Mouse (Mus musculus): ENCODE measurements around the gene Gipc2.

Gipc2 gene

GRCm38 (mm10) chr3:152190679-152191477 lies 24.8 kb upstream of the Gipc2 start:
- DNase-seq (ENCODE audit: low read depth) = peak; percentile 65

- peak; percentile 41 for DNase-seq (ENCODE audit: low read depth)
These were observed 23.3 kb upstream of the Gipc2 start for GRCm38 (mm10) chr3:152189306-152189705.

- no peak for DNase-seq (ENCODE audit: low read depth)
These were observed 20.1 kb upstream of the Gipc2 start for GRCm38 (mm10) chr3:152186106-152186505.

GRCm38 (mm10) chr3:152183522-152183921 lies 17.5 kb upstream of the Gipc2 start:
- no peak for DNase-seq (ENCODE audit: low read depth)

GRCm38 (mm10) chr3:152180624-152181023 lies 14.6 kb upstream of the Gipc2 start:
- no peak for DNase-seq (ENCODE audit: low read depth)

GRCm38 (mm10) chr3:152179285-152179684 lies 13.3 kb upstream of the Gipc2 start:
- DNase-seq (ENCODE audit: low read depth) = no peak

- no peak for DNase-seq (ENCODE audit: low read depth)
These were observed 12.8 kb upstream of the Gipc2 start for GRCm38 (mm10) chr3:152178816-152179215.

- no peak for DNase-seq (ENCODE audit: low read depth)
These were observed 6.4 kb upstream of the Gipc2 start for GRCm38 (mm10) chr3:152172322-152172935.

GRCm38 (mm10) chr3:152171862-152172261 lies 5.8 kb upstream of the Gipc2 start:
- no peak for DNase-seq (ENCODE audit: low read depth)

GRCm38 (mm10) chr3:152171236-152171635 lies 5.2 kb upstream of the Gipc2 start:
- peak; percentile 79 for DNase-seq (ENCODE audit: low read depth)

- DNase-seq (ENCODE audit: low read depth) = no peak
These were observed 4.4 kb upstream of the Gipc2 start for GRCm38 (mm10) chr3:152170407-152170806.

GRCm38 (mm10) chr3:152168007-152168406 lies 2.0 kb upstream of the Gipc2 start:
- no peak for DNase-seq (ENCODE audit: low read depth)

GRCm38 (mm10) chr3:152166699-152167451 lies 845 bp upstream of the Gipc2 start:
- no peak for DNase-seq (ENCODE audit: low read depth)

- DNase-seq (ENCODE audit: low read depth) = no peak
These were observed 505 bp downstream of the Gipc2 start for GRCm38 (mm10) chr3:152165351-152166098.

- DNase-seq (ENCODE audit: low read depth) = no peak
These were observed 1.0 kb downstream of the Gipc2 start for GRCm38 (mm10) chr3:152165014-152165350.

GRCm38 (mm10) chr3:152163320-152163719 lies 2.7 kb downstream of the Gipc2 start:
- DNase-seq (ENCODE audit: low read depth) = no peak

GRCm38 (mm10) chr3:152160607-152161006 lies 5.4 kb downstream of the Gipc2 start:
- DNase-seq (ENCODE audit: low read depth) = no peak

- DNase-seq (ENCODE audit: low read depth) = no peak
These were observed 6.7 kb downstream of the Gipc2 start for GRCm38 (mm10) chr3:152159321-152159720.

GRCm38 (mm10) chr3:152158344-152159291 lies 7.4 kb downstream of the Gipc2 start:
- no peak for DNase-seq (ENCODE audit: low read depth)

GRCm38 (mm10) chr3:152156816-152157496 lies 9.1 kb downstream of the Gipc2 start:
- DNase-seq (ENCODE audit: low read depth) = no peak

All from 416B (cell line).